Mouse (Mus musculus) ES-Bruce4 (cell line): ENCODE data around the gene Fndc8. TPM values are rescaled to one million over a fixed set of nuclear protein-coding genes. Genes with fewer than 3 reads are reported as not detected.

Experiments
- H3K27ac ChIP-seq: 2 replicates; pipeline ENCODE4 v1.5.1; 2012; ENCODE audit warnings: low read length, inconsistent platforms; ENCODE audit not compliant: insufficient read depth
- H3K27me3 ChIP-seq: 2 replicates; pipeline ENCODE4 v1.6.1; 2012; ENCODE audit warnings: mild to moderate bottlenecking, low read length, inconsistent platforms; ENCODE audit not compliant: control insufficient read depth, poor library complexity, insufficient read depth, severe bottlenecking
- H3K36me3 ChIP-seq: 2 replicates; pipeline ENCODE4 v1.6.1; 2012; ENCODE audit warnings: inconsistent platforms, mild to moderate bottlenecking, low read length, moderate library complexity; ENCODE audit not compliant: control insufficient read depth, poor library complexity, insufficient read depth, severe bottlenecking
- H3K4me1 ChIP-seq: one replicate; pipeline ENCODE4 v1.8.1; 2011; ENCODE audit warnings: low read length; ENCODE audit not compliant: control insufficient read depth, insufficient read depth
- H3K4me3 ChIP-seq: 2 replicates; pipeline ENCODE4 v1.5.1; 2011; ENCODE audit warnings: low read depth, mild to moderate bottlenecking, low read length
- H3K9ac ChIP-seq: 2 replicates; pipeline ENCODE4 v1.6.1; 2012; ENCODE audit warnings: low read depth, mild to moderate bottlenecking, inconsistent platforms; ENCODE audit not compliant: poor library complexity, severe bottlenecking
- H3K9me3 ChIP-seq: replicated peaks from 2 replicates; pipeline ENCODE4 v1.6.1; 2012; ENCODE audit warnings: mild to moderate bottlenecking, low read length, inconsistent platforms; ENCODE audit not compliant: control insufficient read depth, poor library complexity, insufficient read depth, severe bottlenecking
- CTCF ChIP-seq: IDR thresholded peaks from one replicate; pipeline ENCODE4 v1.8.1; 2011; ENCODE audit warnings: low read depth, low read length
- EP300 ChIP-seq: IDR thresholded peaks from 2 replicates; pipeline ENCODE4 v1.6.1; 2011; ENCODE audit warnings: low read depth, low read length; ENCODE audit not compliant: insufficient read depth
- POLR2A ChIP-seq: IDR thresholded peaks from one replicate; pipeline ENCODE4 v1.8.1; 2011; ENCODE audit warnings: low read length; ENCODE audit not compliant: insufficient read depth
- polyA plus RNA-seq: library from polyadenylated mRNA; stranded (reverse); fragments of >200 nt; gene quantifications from 2 replicates; pipeline ENCODE4 v1.2.4, GENCODE M21; 2011; ENCODE audit warnings: low read depth; ENCODE audit not compliant: missing spikeins, insufficient read depth, insufficient read length

The Fndc8 gene
- polyA plus RNA-seq, 1 experiment: not detected

DNA sequence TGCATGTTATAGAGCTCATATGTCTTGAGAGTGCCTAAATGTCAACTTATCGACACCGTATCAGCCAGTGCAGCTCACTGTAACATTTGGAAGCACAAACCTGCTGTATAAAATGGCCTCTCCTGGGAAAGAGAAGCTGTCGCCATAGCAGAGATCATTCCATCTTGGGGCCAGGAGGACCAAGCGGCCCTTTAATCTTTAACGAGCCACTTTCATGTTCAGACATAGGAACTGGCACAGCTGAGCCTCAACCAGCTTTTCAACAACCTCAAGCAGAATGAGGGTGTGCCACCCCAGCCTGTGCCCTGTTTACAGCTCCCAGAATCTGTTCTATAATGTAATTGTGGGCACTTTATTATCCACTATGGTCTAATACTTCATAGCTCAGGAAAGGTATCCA, 41.7 kb upstream of the Fndc8 start:
- Histone ChIP-seq H3K4me1 (peaks cover 2% of the 10 kb centered on the region), H3K9me3 (no peaks in the 10 kb centered on the region), H3K27me3 (no peaks in the 10 kb centered on the region), H3K36me3 (no peaks in the 10 kb centered on the region), H3K4me3 (no peak overlapping the region), H3K9ac (no peak overlapping the region), H3K27ac (no peak overlapping the region)
- no peak for TF ChIP-seq EP300
- no peak for TF ChIP-seq CTCF
- no peak for TF ChIP-seq POLR2A

DNA sequence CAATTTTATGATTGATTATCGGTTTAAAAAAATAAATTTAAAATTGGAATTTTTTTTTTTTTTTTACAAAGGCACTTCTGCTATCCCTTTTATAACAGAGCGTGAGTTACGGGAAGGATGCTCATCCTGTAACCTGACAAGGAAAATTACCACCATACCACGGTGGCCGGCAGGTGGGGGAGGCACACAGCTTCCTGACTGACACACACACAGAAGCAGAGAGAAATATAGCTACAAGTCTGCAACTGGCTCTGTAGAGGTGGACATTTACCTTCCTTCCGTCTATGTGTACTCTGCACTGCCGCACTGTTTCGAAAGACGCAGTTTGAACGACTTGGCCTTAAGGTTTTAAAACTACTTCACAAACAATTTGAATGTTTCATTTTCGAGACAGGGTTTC, 39.8 kb upstream of the Fndc8 start:
- no peak overlapping the region for H3K9ac ChIP-seq
- H3K4me3 ChIP-seq: no peak overlapping the region
- H3K27ac ChIP-seq: no peak overlapping the region
- H3K4me1 ChIP-seq: peaks cover 5% of the 10 kb centered on the region
- no peaks in the 10 kb centered on the region for H3K27me3 ChIP-seq
- TF ChIP-seq EP300: no peak
- TF ChIP-seq CTCF: no peak
- no peak for TF ChIP-seq POLR2A
- H3K9me3 ChIP-seq: no peaks in the 10 kb centered on the region
- no peaks in the 10 kb centered on the region for H3K36me3 ChIP-seq

DNA sequence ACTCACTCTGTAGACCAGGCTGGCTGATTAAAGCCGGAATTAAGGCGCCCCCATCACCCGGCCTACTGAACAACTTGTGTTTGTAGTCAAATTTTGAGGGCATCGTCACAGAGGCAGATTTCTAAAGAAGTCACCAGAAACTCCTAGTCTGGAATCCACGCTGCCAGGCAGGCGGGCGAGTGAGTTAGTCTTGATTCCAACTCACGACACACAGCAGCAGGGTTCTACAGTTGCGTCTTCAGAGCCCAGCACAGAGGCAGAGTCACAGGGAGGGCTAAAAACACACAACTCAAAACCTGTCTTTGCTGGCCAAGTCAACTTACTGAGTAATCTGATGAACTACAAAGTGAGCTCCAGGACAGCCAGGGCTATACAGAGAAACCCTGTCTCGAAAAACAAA, 39.4 kb upstream of the Fndc8 start:
- Histone ChIP-seq H3K9ac (no peak overlapping the region), H3K9me3 (no peaks in the 10 kb centered on the region), H3K27me3 (no peaks in the 10 kb centered on the region), H3K4me3 (no peak overlapping the region), H3K4me1 (peaks cover 5% of the 10 kb centered on the region), H3K36me3 (no peaks in the 10 kb centered on the region), H3K27ac (no peak overlapping the region)
- TF ChIP-seq EP300: no peak
- TF ChIP-seq CTCF: no peak
- no peak for TF ChIP-seq POLR2A

DNA sequence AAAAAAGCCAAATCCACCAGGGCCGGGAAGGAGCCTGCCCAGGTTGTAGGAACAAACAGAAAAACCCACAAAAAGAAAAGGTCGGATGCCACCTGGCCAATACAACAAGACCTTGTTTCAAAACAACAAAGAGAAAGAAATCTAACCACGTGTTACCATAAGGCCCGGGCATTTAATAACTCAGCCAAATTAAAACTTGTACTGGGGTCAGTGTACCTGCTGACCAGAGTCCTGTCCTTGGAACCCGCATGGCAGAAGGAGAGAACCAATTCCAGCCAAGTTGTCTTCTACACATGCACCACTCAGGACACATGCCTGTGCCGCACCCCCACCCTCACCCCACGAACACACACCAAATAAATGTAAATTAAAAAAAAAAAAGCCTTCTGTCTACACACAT, 39.0 kb upstream of the Fndc8 start:
- Histone ChIP-seq H3K36me3 (no peaks in the 10 kb centered on the region), H3K4me3 (no peak overlapping the region), H3K27me3 (no peaks in the 10 kb centered on the region), H3K9me3 (no peaks in the 10 kb centered on the region), H3K27ac (no peak overlapping the region), H3K4me1 (peaks cover 5% of the 10 kb centered on the region), H3K9ac (no peak overlapping the region)
- TF ChIP-seq CTCF (no peak), POLR2A (no peak), EP300 (no peak)

- Histone ChIP-seq H3K27me3 (no peaks in the 10 kb centered on the region), H3K9ac (no peak overlapping the region), H3K4me1 (peaks cover 7% of the 10 kb centered on the region), H3K36me3 (no peaks in the 10 kb centered on the region), H3K9me3 (no peaks in the 10 kb centered on the region), H3K27ac (no peak overlapping the region), H3K4me3 (no peak overlapping the region)
- no peak for TF ChIP-seq CTCF
- no peak for TF ChIP-seq EP300
- no peak for TF ChIP-seq POLR2A
These were observed 37.8 kb upstream of the Fndc8 start for GRCm38 (mm10) chr11:82854111-82854510.

DNA sequence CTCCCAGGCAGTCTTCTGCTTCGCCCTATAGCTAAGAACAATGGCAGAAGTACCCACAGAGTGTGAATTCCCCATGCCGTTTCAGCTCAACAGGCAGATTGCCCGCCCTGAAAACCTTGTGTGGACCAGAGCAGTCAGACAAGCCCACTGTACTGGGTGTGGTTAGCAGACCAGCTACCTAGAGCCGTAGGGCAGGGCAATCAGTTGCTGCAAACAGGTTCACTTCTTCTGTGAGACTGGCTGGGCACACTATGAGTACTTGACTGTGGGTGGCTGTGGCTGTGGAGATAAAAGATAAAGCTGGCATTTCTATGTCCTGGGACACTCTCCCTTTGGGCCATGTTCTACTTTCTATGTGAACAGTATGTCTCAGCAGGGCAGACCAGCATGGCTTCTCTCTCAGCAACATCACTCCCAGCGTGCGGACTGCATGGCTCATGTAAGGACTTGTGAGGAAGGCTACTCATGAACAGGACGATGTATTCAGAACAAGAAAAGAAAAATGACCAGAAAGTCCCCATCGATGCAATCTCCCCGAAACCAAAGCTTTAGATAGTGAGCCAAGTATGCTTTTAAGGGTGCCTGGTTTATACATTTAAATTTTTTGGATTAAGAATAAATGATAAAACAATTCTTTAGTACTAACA, 36.5 kb upstream of the Fndc8 start:
- Histone ChIP-seq H3K27me3 (no peaks in the 10 kb centered on the region), H3K27ac (no peak overlapping the region), H3K36me3 (no peaks in the 10 kb centered on the region), H3K4me3 (no peak overlapping the region), H3K9me3 (no peaks in the 10 kb centered on the region), H3K9ac (no peak overlapping the region), H3K4me1 (peaks cover 7% of the 10 kb centered on the region)
- TF ChIP-seq CTCF: no peak
- no peak for TF ChIP-seq EP300
- no peak for TF ChIP-seq POLR2A
